Mouse (Mus musculus) small intestine, adult 2 months (tissue): ENCODE results near the gene Maml3. TPM values are rescaled to one million over a fixed set of nuclear protein-coding genes. Genes with fewer than 3 reads are reported as not detected.

Experiments used
- H3K27ac ChIP-seq: fragments of 200-500 bp; 2 replicates; pipeline ENCODE4 v1.5.1; 2012; ENCODE audit warnings: low read depth, low read length, control low read depth, inconsistent platforms; ENCODE audit not compliant: insufficient read depth
- H3K27me3 ChIP-seq: fragments of 200-500 bp; 2 replicates; pipeline ENCODE4 v1.6.1; 2012; ENCODE audit warnings: mild to moderate bottlenecking, moderate library complexity, low read length, inconsistent platforms; ENCODE audit not compliant: control insufficient read depth, insufficient read depth
- H3K36me3 ChIP-seq: fragments of 200-500 bp; 2 replicates; pipeline ENCODE4 v1.6.1; 2012; ENCODE audit warnings: mild to moderate bottlenecking, low read length, control low read depth, inconsistent platforms; ENCODE audit not compliant: control insufficient read depth, insufficient read depth
- H3K4me1 ChIP-seq: fragments of 200-500 bp; 2 replicates; pipeline ENCODE4 v1.6.1; 2012; ENCODE audit warnings: low read length, inconsistent platforms, mixed read lengths; ENCODE audit not compliant: control insufficient read depth, insufficient read depth, insufficient read length
- H3K4me3 ChIP-seq: fragments of 200-500 bp; 2 replicates; pipeline ENCODE4 v1.5.1; 2012; ENCODE audit warnings: low read depth, mild to moderate bottlenecking, control low read depth, inconsistent platforms, low read length, moderate library complexity
- CTCF ChIP-seq: fragments of 200-500 bp; IDR thresholded peaks from 2 replicates; pipeline ENCODE4 v1.5.1; 2012; ENCODE audit warnings: low read depth, mild to moderate bottlenecking, control low read depth, inconsistent platforms, low read length, moderate library complexity, mixed read lengths; ENCODE audit not compliant: insufficient replicate concordance, insufficient read length; ENCODE audit errors: extremely low read depth
- POLR2A ChIP-seq: fragments of 200-500 bp; IDR thresholded peaks from 2 replicates; pipeline ENCODE4 v1.6.1; 2012; ENCODE audit warnings: low read depth, mild to moderate bottlenecking, control low read depth, inconsistent platforms, low read length, moderate library complexity
- WGBS: fragments of 180-500 bp; shearing (Covaris S2); methylation state at CpG from one replicate; pipeline ENCODE4 v1.1.7; 2018; 5-methylcytosine and 5-hydroxymethylcytosine counted together
- polyA plus RNA-seq: library from polyadenylated mRNA; depleted of rRNA; stranded (reverse); fragments of >200 nt; gene quantifications from 2 replicates; pipeline ENCODE4 v1.2.3, GENCODE M21; 2012

The Maml3 gene
- polyA plus RNA-seq, 1 experiment, result 3.2 TPM

- under 1% methylated on average over 46 of the region's 57 CpGs for WGBS
Measured at GRCm38 (mm10) chr3:52101977-52102600, 2.8 kb downstream of the Maml3 start.

GRCm38 (mm10) chr3:52101401-52101976 lies 3.4 kb downstream of the Maml3 start:
- H3K27me3 ChIP-seq, result no peaks in the 10 kb centered on the region
- WGBS, result 4% methylated on average over 14 of the region's 14 CpGs
- no peaks in the 10 kb centered on the region for H3K36me3 ChIP-seq
- peak overlapping the region; percentile 78 for H3K27ac ChIP-seq
- H3K4me1 ChIP-seq, result peaks cover 12% of the 10 kb centered on the region; the same call in 1 of the 2 replicates
- peak overlapping the region; percentile 87 for H3K4me3 ChIP-seq
- no peak for TF ChIP-seq CTCF
- TF ChIP-seq POLR2A, result no peak

More at GRCm38 (mm10) chr3:52101977-52102600, 2.8 kb downstream of the Maml3 start:
- Histone ChIP-seq H3K4me3 (peak overlapping the region; percentile 87), H3K36me3 (no peaks in the 10 kb centered on the region), H3K27ac (peak overlapping the region; percentile 98), H3K27me3 (no peaks in the 10 kb centered on the region), H3K4me1 (peaks cover 12% of the 10 kb centered on the region; the same call in 1 of the 2 replicates)
- peak; percentile 35; the same call in 1 of the 2 replicates for TF ChIP-seq POLR2A
- no peak for TF ChIP-seq CTCF

- H3K4me1 ChIP-seq, result peaks cover 12% of the 10 kb centered on the region; the same call in 1 of the 2 replicates
- TF ChIP-seq POLR2A, result no peak
- no peak overlapping the region for H3K27ac ChIP-seq
- no peaks in the 10 kb centered on the region for H3K36me3 ChIP-seq
- no peak overlapping the region for H3K4me3 ChIP-seq
- no peaks in the 10 kb centered on the region for H3K27me3 ChIP-seq
- 47% methylated on average over 9 of the region's 9 CpGs for WGBS
Measured at GRCm38 (mm10) chr3:52100926-52101325, 4.0 kb downstream of the Maml3 start.

GRCm38 (mm10) chr3:52100306-52100705 lies 4.6 kb downstream of the Maml3 start:
- Histone ChIP-seq H3K4me3 (no peak overlapping the region), H3K36me3 (no peaks in the 10 kb centered on the region), H3K4me1 (peaks cover 11% of the 10 kb centered on the region; the same call in 1 of the 2 replicates), H3K27me3 (no peaks in the 10 kb centered on the region), H3K27ac (peak overlapping the region; percentile 21; the same call in 1 of the 2 replicates)
- TF ChIP-seq POLR2A (no peak), CTCF (no peak)
- 41% methylated on average over 4 of the region's 4 CpGs for WGBS

GRCm38 (mm10) chr3:52099286-52099685 lies 5.6 kb downstream of the Maml3 start:
- Histone ChIP-seq H3K36me3 (no peaks in the 10 kb centered on the region), H3K27me3 (no peaks in the 10 kb centered on the region), H3K4me1 (peaks cover 9% of the 10 kb centered on the region; the same call in 1 of the 2 replicates), H3K27ac (peak overlapping the region; percentile 25; the same call in 1 of the 2 replicates), H3K4me3 (no peak overlapping the region)
- WGBS, result 11% methylated on average over 1 of the region's 1 CpGs
- no peak for TF ChIP-seq POLR2A
- no peak for TF ChIP-seq CTCF

- Histone ChIP-seq H3K27me3 (no peaks in the 10 kb centered on the region), H3K36me3 (no peaks in the 10 kb centered on the region), H3K4me3 (no peak overlapping the region), H3K27ac (no peak overlapping the region), H3K4me1 (peaks cover 8% of the 10 kb centered on the region; the same call in 1 of the 2 replicates)
- 76% methylated on average over 7 of the region's 7 CpGs for WGBS
- TF ChIP-seq POLR2A (no peak), CTCF (no peak)
Measured at GRCm38 (mm10) chr3:52091261-52091797, 13.5 kb downstream of the Maml3 start.

GRCm38 (mm10) chr3:52090230-52090873 lies 14.5 kb downstream of the Maml3 start:
- TF ChIP-seq CTCF, result no peak
- TF ChIP-seq POLR2A, result no peak
- Histone ChIP-seq H3K36me3 (no peaks in the 10 kb centered on the region), H3K4me3 (no peak overlapping the region), H3K27ac (no peak overlapping the region), H3K4me1 (peaks cover 8% of the 10 kb centered on the region; the same call in 1 of the 2 replicates), H3K27me3 (no peaks in the 10 kb centered on the region)
- WGBS, result 22% methylated on average over 8 of the region's 8 CpGs
